Mouse (Mus musculus): ENCODE data around the gene Dgat2l6. TPM values are rescaled to one million over a fixed set of nuclear protein-coding genes. Genes with fewer than 3 reads are reported as not detected.

The Dgat2l6 gene
- polyA plus RNA-seq, 1 experiment from 2014 or later = not detected

GRCm38 (mm10) chrX:100516683-100517082 is 8.0 kb upstream of the Dgat2l6 start:
- ATAC-seq (ENCODE audit: low FRiP score, low TSS enrichment) (no peak), DNase-seq (no peak)
- Histone ChIP-seq H3K27ac (replicated peaks; ENCODE audit: low read depth, low read length) (no peak overlapping the region), H3K9ac (replicated peaks; ENCODE audit: low read length) (no peak overlapping the region), H3K27me3 (ENCODE audit: control insufficient read depth, insufficient read depth, low read length) (no peaks in the 10 kb centered on the region), H3K4me3 (replicated peaks; ENCODE audit: low read depth, low read length) (no peak overlapping the region), H3K9me3 (ENCODE audit: control insufficient read depth, low read length) (no peaks in the 10 kb centered on the region), H3K4me1 (ENCODE audit: control insufficient read depth, insufficient read depth, low read length) (no peaks in the 10 kb centered on the region), H3K36me3 (ENCODE audit: control insufficient read depth, insufficient read depth, low read length) (no peaks in the 10 kb centered on the region; the same call in 1 of the 2 replicates), H3K4me2 (ENCODE audit: low read length) (no peak overlapping the region)
- 85% methylated on average over 3 of the region's 3 CpGs for WGBS

GRCm38 (mm10) chrX:100517626-100518025 is 7.0 kb upstream of the Dgat2l6 start:
- H3K27me3 ChIP-seq (ENCODE audit: control insufficient read depth, insufficient read depth, low read length) = no peaks in the 10 kb centered on the region
- DNase-seq (no peak), ATAC-seq (ENCODE audit: low FRiP score, low TSS enrichment) (no peak)
- H3K36me3 ChIP-seq (ENCODE audit: control insufficient read depth, insufficient read depth, low read length) = no peaks in the 10 kb centered on the region; the same call in 1 of the 2 replicates
- H3K4me1 ChIP-seq (ENCODE audit: control insufficient read depth, insufficient read depth, low read length) = no peaks in the 10 kb centered on the region
- H3K4me3 ChIP-seq (replicated peaks; ENCODE audit: low read depth, low read length) = no peak overlapping the region
- 91% methylated on average over 6 of the region's 6 CpGs for WGBS
- no peak overlapping the region for H3K4me2 ChIP-seq (ENCODE audit: low read length)
- no peak overlapping the region for H3K27ac ChIP-seq (replicated peaks; ENCODE audit: low read depth, low read length)
- H3K9me3 ChIP-seq (ENCODE audit: control insufficient read depth, low read length) = no peaks in the 10 kb centered on the region
- H3K9ac ChIP-seq (replicated peaks; ENCODE audit: low read length) = no peak overlapping the region

GRCm38 (mm10) chrX:100518532-100518931 is 6.1 kb upstream of the Dgat2l6 start:
- Histone ChIP-seq H3K27ac (replicated peaks; ENCODE audit: low read depth, low read length) (no peak overlapping the region), H3K4me3 (replicated peaks; ENCODE audit: low read depth, low read length) (no peak overlapping the region), H3K36me3 (ENCODE audit: control insufficient read depth, insufficient read depth, low read length) (no peaks in the 10 kb centered on the region; the same call in 1 of the 2 replicates), H3K4me1 (ENCODE audit: control insufficient read depth, insufficient read depth, low read length) (no peaks in the 10 kb centered on the region), H3K9ac (replicated peaks; ENCODE audit: low read length) (no peak overlapping the region), H3K4me2 (ENCODE audit: low read length) (no peak overlapping the region), H3K27me3 (ENCODE audit: control insufficient read depth, insufficient read depth, low read length) (no peaks in the 10 kb centered on the region), H3K9me3 (ENCODE audit: control insufficient read depth, low read length) (no peaks in the 10 kb centered on the region)
- DNase-seq = no peak
- 96% methylated on average over 2 of the region's 2 CpGs for WGBS
- ATAC-seq (ENCODE audit: low FRiP score, low TSS enrichment) = no peak

GRCm38 (mm10) chrX:100556026-100556425 is 31.4 kb downstream of the Dgat2l6 start:
- Histone ChIP-seq H3K36me3 (ENCODE audit: control insufficient read depth, insufficient read depth, low read length) (no peaks in the 10 kb centered on the region), H3K4me2 (ENCODE audit: low read length) (no peak overlapping the region), H3K4me3 (replicated peaks; ENCODE audit: low read depth, low read length) (no peak overlapping the region), H3K4me1 (ENCODE audit: control insufficient read depth, insufficient read depth, low read length) (no peaks in the 10 kb centered on the region), H3K27ac (replicated peaks; ENCODE audit: low read depth, low read length) (no peak overlapping the region), H3K9ac (replicated peaks; ENCODE audit: low read length) (no peak overlapping the region), H3K9me3 (ENCODE audit: control insufficient read depth, low read length) (no peaks in the 10 kb centered on the region), H3K27me3 (ENCODE audit: control insufficient read depth, insufficient read depth, low read length) (no peaks in the 10 kb centered on the region)
- no peak for ATAC-seq (ENCODE audit: low FRiP score, low TSS enrichment)
- 85% methylated on average over 3 of the region's 3 CpGs for WGBS
- no peak for DNase-seq

- no peak overlapping the region for H3K4me2 ChIP-seq (ENCODE audit: low read length)
- H3K9me3 ChIP-seq (ENCODE audit: control insufficient read depth, low read length) = no peaks in the 10 kb centered on the region
- no peaks in the 10 kb centered on the region for H3K27me3 ChIP-seq (ENCODE audit: control insufficient read depth, insufficient read depth, low read length)
- no peak overlapping the region for H3K4me3 ChIP-seq (replicated peaks; ENCODE audit: low read depth, low read length)
- ATAC-seq (ENCODE audit: low FRiP score, low TSS enrichment) (no peak), DNase-seq (no peak)
- H3K9ac ChIP-seq (replicated peaks; ENCODE audit: low read length) = no peak overlapping the region
- WGBS = 82% methylated on average over 3 of the region's 3 CpGs
- H3K36me3 ChIP-seq (ENCODE audit: control insufficient read depth, insufficient read depth, low read length) = no peaks in the 10 kb centered on the region
- H3K27ac ChIP-seq (replicated peaks; ENCODE audit: low read depth, low read length) = no peak overlapping the region
- H3K4me1 ChIP-seq (ENCODE audit: control insufficient read depth, insufficient read depth, low read length) = no peaks in the 10 kb centered on the region
Observed at GRCm38 (mm10) chrX:100565696-100566095, 41.1 kb downstream of the Dgat2l6 start.

- no peaks in the 10 kb centered on the region for H3K9me3 ChIP-seq (ENCODE audit: control insufficient read depth, low read length)
- no peak for DNase-seq
- 76% methylated on average over 1 of the region's 1 CpGs for WGBS
- no peak within 1 kb of the TSS for H3K9ac ChIP-seq (replicated peaks; ENCODE audit: low read length)
- no peaks in the 10 kb centered on the region for H3K4me1 ChIP-seq (ENCODE audit: control insufficient read depth, insufficient read depth, low read length)
- no peaks in the 10 kb centered on the region for H3K36me3 ChIP-seq (ENCODE audit: control insufficient read depth, insufficient read depth, low read length)
- H3K4me2 ChIP-seq (ENCODE audit: low read length) = no peak within 1 kb of the TSS
- ATAC-seq (ENCODE audit: low FRiP score, low TSS enrichment) = no peak
- no peak within 1 kb of the TSS for H3K4me3 ChIP-seq (replicated peaks; ENCODE audit: low read depth, low read length)
- no peaks in the 10 kb centered on the region for H3K27me3 ChIP-seq (ENCODE audit: control insufficient read depth, insufficient read depth, low read length)
- H3K27ac ChIP-seq (replicated peaks; ENCODE audit: low read depth, low read length) = no peak within 1 kb of the TSS
Observed at GRCm38 (mm10) chrX:100571951-100572350, 47.3 kb downstream of the Dgat2l6 start, which contains the start of gene Awat1. Gene Awat1, plus strand, starts transcription at chrX:100572251.

GRCm38 (mm10) chrX:100594791-100595190 is 70.2 kb downstream of the Dgat2l6 start, which contains the start of gene P2ry4:
Gene P2ry4, minus strand, starts transcription at chrX:100594869.
- H3K9me3 ChIP-seq (ENCODE audit: control insufficient read depth, low read length) = no peaks in the 10 kb centered on the region
- H3K4me3 ChIP-seq (replicated peaks; ENCODE audit: low read depth, low read length) = no peak within 1 kb of the TSS
- DNase-seq (no peak), ATAC-seq (ENCODE audit: low FRiP score, low TSS enrichment) (no peak)
- no peak within 1 kb of the TSS for H3K27ac ChIP-seq (replicated peaks; ENCODE audit: low read depth, low read length)
- H3K9ac ChIP-seq (replicated peaks; ENCODE audit: low read length) = no peak within 1 kb of the TSS
- H3K27me3 ChIP-seq (ENCODE audit: control insufficient read depth, insufficient read depth, low read length) = no peaks in the 10 kb centered on the region
- H3K4me1 ChIP-seq (ENCODE audit: control insufficient read depth, insufficient read depth, low read length) = no peaks in the 10 kb centered on the region
- 62% methylated on average over 4 of the region's 4 CpGs for WGBS
- no peaks in the 10 kb centered on the region for H3K36me3 ChIP-seq (ENCODE audit: control insufficient read depth, insufficient read depth, low read length)
- H3K4me2 ChIP-seq (ENCODE audit: low read length) = no peak within 1 kb of the TSS

Other genes starting within 250 kb of the Dgat2l6 start
- not detected in 2 replicates for gene Otud6a, start 95.8 kb upstream of the Dgat2l6 start, polyA plus RNA-seq (2014; fragmentation: Nextera tagmentation; extraction: Ambion mirVana)
- 0.35 TPM in 1 of 2 replicates, not detected in the other for gene Awat2, start 82.1 kb upstream of the Dgat2l6 start, polyA plus RNA-seq (2014; fragmentation: Nextera tagmentation; extraction: Ambion mirVana)
- 29.0 and 29.3 TPM in 2 replicates for gene Igbp1, start 30.5 kb upstream of the Dgat2l6 start, polyA plus RNA-seq (2014; fragmentation: Nextera tagmentation; extraction: Ambion mirVana)
- gene Awat1, start 47.4 kb downstream of the Dgat2l6 start, polyA plus RNA-seq (2014; fragmentation: Nextera tagmentation; extraction: Ambion mirVana) = not detected in 2 replicates
- not detected in 2 replicates for gene P2ry4, start 70.0 kb downstream of the Dgat2l6 start, polyA plus RNA-seq (2014; fragmentation: Nextera tagmentation; extraction: Ambion mirVana)
- gene Arr3, start 80.7 kb downstream of the Dgat2l6 start, polyA plus RNA-seq (2014; fragmentation: Nextera tagmentation; extraction: Ambion mirVana) = not detected in 2 replicates
- 3.4 and 8.6 TPM in 2 replicates for gene Kif4, start 100.9 kb downstream of the Dgat2l6 start, polyA plus RNA-seq (2014; fragmentation: Nextera tagmentation; extraction: Ambion mirVana)
- gene Pdzd11, start 101.7 kb downstream of the Dgat2l6 start, polyA plus RNA-seq (2014; fragmentation: Nextera tagmentation; extraction: Ambion mirVana) = 111 and 122 TPM in 2 replicates
- 31.0 and 31.1 TPM in 2 replicates for gene Gdpd2, start 205.0 kb downstream of the Dgat2l6 start, polyA plus RNA-seq (2014; fragmentation: Nextera tagmentation; extraction: Ambion mirVana)
- gene Dlg3, start 242.9 kb downstream of the Dgat2l6 start, polyA plus RNA-seq (2014; fragmentation: Nextera tagmentation; extraction: Ambion mirVana) = 13.0 and 14.8 TPM in 2 replicates

Data from midbrain, embryonic 14.5 days (tissue).